Mouse (Mus musculus): ENCODE results near the gene Cdkn1b. TPM values are rescaled to one million over a fixed set of nuclear protein-coding genes. Genes with fewer than 3 reads are reported as not detected.

Gene Cdkn1b
- total and polyA plus RNA-seq, 3 experiments, result 15.0 to 42.0 (median 35.9) TPM

- no peak overlapping the region for H3K27ac ChIP-seq
- 35% methylated on average over 1 of the region's 1 CpGs for WGBS
- no peak for TF ChIP-seq POLR2A (IDR thresholded peaks at IDR 0.05; ENCODE audit: insufficient read depth, low read depth, low read length)
- TF ChIP-seq EP300 (IDR thresholded peaks at IDR 0.05; ENCODE audit: insufficient read depth, low read depth, low read length), result no peak
- no peak for TF ChIP-seq CTCF (IDR thresholded peaks at IDR 0.05)
Measured at GRCm38 (mm10) chr6:134968326-134968725, 48.1 kb downstream of the Cdkn1b start.

GRCm38 (mm10) chr6:134969498-134969897 is 49.3 kb downstream of the Cdkn1b start:
- intact Hi-C loops (cut with DNase I), result no loop called here
- H3K9ac ChIP-seq (ENCODE audit: low read depth, low read length), result no peak overlapping the region
- H3K27me3 ChIP-seq (ENCODE audit: control insufficient read depth, insufficient read depth, low read length), result no peaks in the 10 kb centered on the region
- H3K4me1 ChIP-seq (ENCODE audit: control insufficient read depth, insufficient read depth, low read length), result no peaks in the 10 kb centered on the region
- 93% methylated on average over 2 of the region's 2 CpGs for WGBS
- no peak overlapping the region for H3K4me3 ChIP-seq
- TF ChIP-seq POLR2A (IDR thresholded peaks at IDR 0.05; ENCODE audit: insufficient read depth, low read depth, low read length) (no peak), EP300 (IDR thresholded peaks at IDR 0.05; ENCODE audit: insufficient read depth, low read depth, low read length) (no peak), CTCF (IDR thresholded peaks at IDR 0.05) (no peak)
- H3K36me3 ChIP-seq (ENCODE audit: control insufficient read depth, insufficient read depth, low read length), result no peaks in the 10 kb centered on the region
- no peaks in the 10 kb centered on the region for H3K79me2 ChIP-seq (replicated peaks; ENCODE audit: control insufficient read depth, insufficient read depth, low read length)
- DNase-seq, result no peak
- no peak overlapping the region for H3K27ac ChIP-seq

More at GRCm38 (mm10) chr6:134968326-134968725, 48.1 kb downstream of the Cdkn1b start:
- H3K9ac ChIP-seq (ENCODE audit: low read depth, low read length), result no peak overlapping the region
- DNase-seq, result no peak
- no peak overlapping the region for H3K4me3 ChIP-seq
- H3K27me3 ChIP-seq (ENCODE audit: control insufficient read depth, insufficient read depth, low read length), result no peaks in the 10 kb centered on the region
- intact Hi-C loops (cut with DNase I), result no loop called here
- H3K36me3 ChIP-seq (ENCODE audit: control insufficient read depth, insufficient read depth, low read length), result no peaks in the 10 kb centered on the region
- H3K4me1 ChIP-seq (ENCODE audit: control insufficient read depth, insufficient read depth, low read length), result no peaks in the 10 kb centered on the region
- no peaks in the 10 kb centered on the region for H3K79me2 ChIP-seq (replicated peaks; ENCODE audit: control insufficient read depth, insufficient read depth, low read length)

- DNase-seq, result no peak
- intact Hi-C loops (cut with DNase I), result no loop called here
- Histone ChIP-seq H3K4me1 (ENCODE audit: control insufficient read depth, insufficient read depth, low read length) (no peaks in the 10 kb centered on the region; the same call in 1 of the 2 replicates), H3K27me3 (ENCODE audit: control insufficient read depth, insufficient read depth, low read length) (no peaks in the 10 kb centered on the region), H3K27ac (no peak overlapping the region), H3K36me3 (ENCODE audit: control insufficient read depth, insufficient read depth, low read length) (no peaks in the 10 kb centered on the region), H3K4me3 (no peak overlapping the region), H3K79me2 (replicated peaks; ENCODE audit: control insufficient read depth, insufficient read depth, low read length) (no peaks in the 10 kb centered on the region), H3K9ac (ENCODE audit: low read depth, low read length) (no peak overlapping the region)
- TF ChIP-seq POLR2A (IDR thresholded peaks at IDR 0.05; ENCODE audit: insufficient read depth, low read depth, low read length) (no peak), EP300 (IDR thresholded peaks at IDR 0.05; ENCODE audit: insufficient read depth, low read depth, low read length) (no peak), CTCF (IDR thresholded peaks at IDR 0.05) (no peak)
- WGBS, result 48% methylated on average over 4 of the region's 4 CpGs
Measured at GRCm38 (mm10) chr6:134972096-134972495, 51.9 kb downstream of the Cdkn1b start.

Other genes starting within 250 kb of the Cdkn1b start
- 10 to 100 TPM; 20.9 to 23.8 TPM for gene Dusp16, start 127.8 kb upstream of the Cdkn1b start, total RNA-seq (2021)
- gene Dusp16, start 127.8 kb upstream of the Cdkn1b start, polyA plus RNA-seq (2012; rRNA removed), result 8.2 and 18.7 TPM in 2 replicates
- 10 to 100 TPM; 12.2 to 16.2 TPM for gene Crebl2, start 90.2 kb upstream of the Cdkn1b start, total RNA-seq (2021)
- gene Crebl2, start 90.2 kb upstream of the Cdkn1b start, polyA plus RNA-seq (2012; rRNA removed), result 9.2 and 15.3 TPM in 2 replicates
- gene Gpr19, start 21.8 kb upstream of the Cdkn1b start, total RNA-seq (2021), result 1 to 10 TPM; 3.2 to 4.8 TPM
- 4.4 and 6.1 TPM in 2 replicates for gene Gpr19, start 21.8 kb upstream of the Cdkn1b start, polyA plus RNA-seq (2012; rRNA removed)
- gene Apold1, start 61.3 kb downstream of the Cdkn1b start, total RNA-seq (2021), result 1 to 10 TPM; 6.9 to 9.3 TPM
- gene Apold1, start 61.3 kb downstream of the Cdkn1b start, polyA plus RNA-seq (2012; rRNA removed), result 3.6 and 4.4 TPM in 2 replicates
- gene Ddx47, start 91.2 kb downstream of the Cdkn1b start, total RNA-seq (2021), result 10 to 100 TPM; 38.1 to 40.3 TPM
- gene Ddx47, start 91.2 kb downstream of the Cdkn1b start, polyA plus RNA-seq (2012; rRNA removed), result 32.2 and 53.1 TPM in 2 replicates
- gene Gprc5a, start 145.2 kb downstream of the Cdkn1b start, total RNA-seq (2021), result 1 to 10 TPM; 1.2 to 2.9 TPM
- gene Gprc5a, start 145.2 kb downstream of the Cdkn1b start, polyA plus RNA-seq (2012; rRNA removed), result 1.4 and 3.4 TPM in 2 replicates
- not detected for gene Gprc5d, start 197.9 kb downstream of the Cdkn1b start, total RNA-seq (2021)
- gene Gprc5d, start 197.9 kb downstream of the Cdkn1b start, polyA plus RNA-seq (2012; rRNA removed), result not detected in 2 replicates

Data from heart, adult 2 months (tissue).